Mouse (Mus musculus): ENCODE data around the gene Tfap2e. TPM values are rescaled to one million over a fixed set of nuclear protein-coding genes. Genes with fewer than 3 reads are reported as not detected.

Gene Tfap2e
- polyA plus RNA-seq, 1 experiment from 2014 or later, result 2.0 TPM

DNA sequence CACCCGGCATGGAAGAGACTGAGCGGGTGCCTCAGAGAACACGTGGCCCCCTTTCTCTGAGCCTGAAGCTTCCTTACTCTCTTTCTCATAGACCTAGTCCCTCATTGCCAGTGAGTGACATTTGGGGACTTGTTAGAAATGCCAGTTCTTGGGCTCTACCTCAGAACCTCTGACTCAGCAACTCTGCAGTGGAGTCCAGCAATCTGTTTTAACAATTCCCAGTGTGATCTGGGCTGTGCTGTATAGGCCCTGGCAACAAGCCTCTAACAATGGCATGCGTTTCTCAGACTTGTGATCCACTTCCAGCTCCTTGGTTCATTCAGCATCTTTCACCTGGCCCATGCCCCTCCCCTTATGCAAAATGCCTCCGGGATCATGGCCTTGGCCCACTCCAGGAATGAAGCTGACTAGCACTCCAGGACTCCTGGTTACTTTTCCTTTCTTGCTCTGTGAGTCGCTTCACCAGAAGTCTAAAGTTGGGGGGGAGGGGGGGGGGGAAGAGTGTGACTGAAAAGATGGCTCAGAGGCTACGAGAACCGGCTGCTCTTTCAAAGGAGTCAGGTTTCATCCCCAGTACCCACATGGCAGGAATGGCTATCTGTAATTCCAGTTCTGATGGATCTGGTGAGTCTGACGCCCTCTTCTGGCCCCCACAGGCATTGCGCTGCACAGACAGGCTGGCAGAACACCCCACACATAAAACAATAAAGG lies 4.1 kb upstream of the Tfap2e start:
- Histone ChIP-seq H3K9ac (replicated peaks; ENCODE audit: low read length) (no peak overlapping the region), H3K36me3 (ENCODE audit: control insufficient read depth, insufficient read depth, low read length) (peaks cover 17% of the 10 kb centered on the region), H3K4me3 (replicated peaks; ENCODE audit: low read depth, low read length) (no peak overlapping the region), H3K4me2 (ENCODE audit: low read length) (no peak overlapping the region), H3K27ac (replicated peaks; ENCODE audit: low read depth, low read length) (no peak overlapping the region), H3K4me1 (ENCODE audit: control insufficient read depth, insufficient read depth, low read length) (no peaks in the 10 kb centered on the region), H3K9me3 (ENCODE audit: control insufficient read depth, low read length) (no peaks in the 10 kb centered on the region), H3K27me3 (ENCODE audit: control insufficient read depth, insufficient read depth, low read length) (peaks cover 84% of the 10 kb centered on the region)
- no peak for DNase-seq
- 14% methylated on average over 10 of the region's 10 CpGs for WGBS
- ATAC-seq (ENCODE audit: low FRiP score, low TSS enrichment), result no peak

- DNase-seq (peak; percentile 28), ATAC-seq (ENCODE audit: low FRiP score, low TSS enrichment) (no peak)
- 2% methylated on average over 61 of the region's 62 CpGs for WGBS
These were observed 549 bp downstream of the Tfap2e start for GRCm38 (mm10) chr4:126735382-126736000.

DNA sequence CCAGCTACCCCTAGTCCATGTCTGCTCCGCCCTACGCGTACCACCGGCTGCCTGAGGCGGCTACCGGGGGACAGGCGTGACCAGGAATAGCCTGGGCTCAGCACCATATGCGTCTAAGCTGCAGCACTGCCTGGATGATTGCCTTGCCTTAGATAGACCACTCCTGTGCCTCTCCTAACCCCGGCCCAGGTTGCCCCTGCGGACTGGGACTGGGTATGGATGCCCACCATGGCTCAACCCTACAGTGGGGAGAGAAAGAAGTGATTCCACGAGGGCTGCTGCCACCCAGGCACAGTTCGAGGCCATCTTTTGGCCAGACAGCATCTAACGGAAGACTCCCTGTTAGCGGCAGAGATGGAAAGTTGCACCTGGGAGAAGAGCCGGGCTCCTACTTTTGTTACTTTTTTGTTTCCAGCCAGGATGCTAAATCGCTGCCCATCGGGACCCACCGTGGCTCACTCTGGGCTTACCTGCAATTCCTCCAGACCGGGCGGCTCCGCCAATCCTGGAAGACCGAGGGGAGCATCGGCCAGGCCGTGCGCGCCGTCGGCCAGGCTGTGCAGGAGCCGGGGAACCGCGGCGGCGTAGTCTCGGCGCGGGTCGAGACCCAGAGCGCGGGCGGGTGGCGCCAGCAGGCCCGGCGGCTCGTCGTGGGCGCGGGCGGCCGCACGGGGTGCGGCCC lies 1.2 kb downstream of the Tfap2e start:
- H3K9ac ChIP-seq (replicated peaks; ENCODE audit: low read length), result no peak overlapping the region; the same call in 1 of the 2 replicates
- WGBS, result 4% methylated on average over 51 of the region's 51 CpGs
- DNase-seq, result peak; percentile 18

More at GRCm38 (mm10) chr4:126735382-126736000, 549 bp downstream of the Tfap2e start:
- peak overlapping the region; percentile 43 for H3K4me2 ChIP-seq (ENCODE audit: low read length)
- H3K4me1 ChIP-seq (ENCODE audit: control insufficient read depth, insufficient read depth, low read length), result no peaks in the 10 kb centered on the region
- H3K4me3 ChIP-seq (replicated peaks; ENCODE audit: low read depth, low read length), result peak overlapping the region; percentile 28
- no peaks in the 10 kb centered on the region for H3K9me3 ChIP-seq (ENCODE audit: control insufficient read depth, low read length)
- no peaks in the 10 kb centered on the region for H3K36me3 ChIP-seq (ENCODE audit: control insufficient read depth, insufficient read depth, low read length)
- H3K27ac ChIP-seq (replicated peaks; ENCODE audit: low read depth, low read length), result no peak overlapping the region
- H3K27me3 ChIP-seq (ENCODE audit: control insufficient read depth, insufficient read depth, low read length), result peaks cover 96% of the 10 kb centered on the region
- no peak overlapping the region for H3K9ac ChIP-seq (replicated peaks; ENCODE audit: low read length)

DNA sequence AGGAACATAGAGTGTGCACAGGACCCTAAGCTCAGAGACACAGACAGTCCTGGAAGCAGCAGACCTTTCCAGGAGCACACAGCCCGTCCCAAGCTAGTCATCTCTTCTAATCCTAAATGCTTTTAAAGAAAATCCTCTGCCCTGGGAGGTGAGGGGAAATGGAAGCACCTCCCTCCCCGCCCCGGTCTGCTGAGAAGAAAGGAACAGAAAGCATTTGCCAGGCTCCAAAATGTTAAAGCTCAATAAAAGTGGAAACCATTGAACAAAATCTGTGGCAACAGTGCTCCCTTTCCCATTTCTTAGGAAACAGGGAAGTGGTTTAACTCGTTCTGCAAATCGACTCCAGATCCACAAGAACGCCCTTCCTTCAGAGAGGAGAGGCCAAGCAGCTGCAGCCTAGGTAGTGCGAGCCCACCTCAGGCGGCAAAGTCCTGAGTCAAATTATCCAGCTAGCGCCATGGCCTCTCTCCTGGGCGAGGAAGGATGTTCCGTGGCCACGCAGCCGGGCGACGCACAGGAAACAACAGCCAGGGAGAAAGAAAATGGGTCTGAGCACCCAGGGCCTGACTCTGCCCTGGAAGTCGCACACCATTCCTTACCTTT lies 1.9 kb downstream of the Tfap2e start:
- H3K4me2 ChIP-seq (ENCODE audit: low read length), result peak overlapping the region; percentile 43; the same call in 1 of the 2 replicates

More for the DNA sequence above, 1.2 kb downstream of the Tfap2e start:
- Histone ChIP-seq H3K4me2 (ENCODE audit: low read length) (peak overlapping the region; percentile 43), H3K36me3 (ENCODE audit: control insufficient read depth, insufficient read depth, low read length) (no peaks in the 10 kb centered on the region), H3K9me3 (ENCODE audit: control insufficient read depth, low read length) (no peaks in the 10 kb centered on the region), H3K4me3 (replicated peaks; ENCODE audit: low read depth, low read length) (peak overlapping the region; percentile 28), H3K27me3 (ENCODE audit: control insufficient read depth, insufficient read depth, low read length) (peaks cover 99% of the 10 kb centered on the region), H3K27ac (replicated peaks; ENCODE audit: low read depth, low read length) (no peak overlapping the region), H3K4me1 (ENCODE audit: control insufficient read depth, insufficient read depth, low read length) (no peaks in the 10 kb centered on the region)
- ATAC-seq (ENCODE audit: low FRiP score, low TSS enrichment), result no peak

DNA sequence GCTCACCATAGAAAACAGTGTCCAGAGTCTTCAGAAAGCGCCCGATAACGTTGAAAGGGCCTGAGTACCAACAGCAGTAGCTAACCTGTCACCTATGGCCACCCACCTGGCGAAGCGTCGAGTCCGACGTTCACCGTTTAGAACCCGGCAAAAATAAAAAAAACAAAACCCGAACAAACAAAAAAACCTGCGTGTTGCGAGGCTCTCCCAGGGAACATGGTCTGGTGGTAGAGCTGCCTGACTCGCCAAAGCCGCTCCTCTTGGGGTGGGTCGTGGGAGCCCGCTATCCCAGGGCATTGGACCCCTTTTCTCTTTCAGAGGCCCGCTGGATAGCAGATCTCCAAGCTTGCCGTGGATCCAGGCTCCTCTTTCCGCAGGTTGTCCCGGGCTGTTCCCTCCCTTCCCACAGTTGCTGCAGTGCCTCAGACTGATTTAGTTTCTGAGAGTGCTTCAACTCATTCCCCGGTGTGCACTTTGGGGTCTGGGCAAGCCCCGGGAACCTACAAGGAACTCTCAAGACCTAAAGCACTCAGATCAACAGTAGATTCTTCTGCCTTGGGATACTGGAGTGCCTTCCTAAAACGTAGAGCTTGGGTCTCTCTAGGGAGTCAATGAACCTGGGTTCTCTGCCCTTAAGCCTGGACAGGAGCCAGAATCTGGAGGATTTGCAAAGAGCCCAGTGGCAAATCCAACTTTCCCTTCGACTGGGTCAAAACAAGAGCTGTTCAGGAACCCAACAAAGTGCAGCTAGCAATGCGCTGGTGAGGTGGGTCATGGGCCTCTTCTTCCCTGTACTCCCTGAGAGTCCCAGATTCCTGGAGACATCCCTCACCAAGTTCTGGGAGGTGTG lies 3.3 kb downstream of the Tfap2e start:
- no peaks in the 10 kb centered on the region for H3K4me1 ChIP-seq (ENCODE audit: control insufficient read depth, insufficient read depth, low read length)
- H3K9ac ChIP-seq (replicated peaks; ENCODE audit: low read length), result no peak overlapping the region; the same call in 1 of the 2 replicates
- H3K27me3 ChIP-seq (ENCODE audit: control insufficient read depth, insufficient read depth, low read length), result peaks cover 80% of the 10 kb centered on the region
- H3K9me3 ChIP-seq (ENCODE audit: control insufficient read depth, low read length), result no peaks in the 10 kb centered on the region
- ATAC-seq (ENCODE audit: low FRiP score, low TSS enrichment), result no peak
- no peaks in the 10 kb centered on the region for H3K36me3 ChIP-seq (ENCODE audit: control insufficient read depth, insufficient read depth, low read length)
- no peak overlapping the region for H3K27ac ChIP-seq (replicated peaks; ENCODE audit: low read depth, low read length)
- peak overlapping the region; percentile 41 for H3K4me2 ChIP-seq (ENCODE audit: low read length)
- 3% methylated on average over 26 of the region's 26 CpGs for WGBS
- peak; percentile 17 for DNase-seq
- H3K4me3 ChIP-seq (replicated peaks; ENCODE audit: low read depth, low read length), result peak overlapping the region; percentile 19

More for the DNA sequence above, 1.9 kb downstream of the Tfap2e start:
- 3% methylated on average over 16 of the region's 16 CpGs for WGBS
- H3K36me3 ChIP-seq (ENCODE audit: control insufficient read depth, insufficient read depth, low read length), result no peaks in the 10 kb centered on the region
- no peak for ATAC-seq (ENCODE audit: low FRiP score, low TSS enrichment)
- H3K4me3 ChIP-seq (replicated peaks; ENCODE audit: low read depth, low read length), result peak overlapping the region; percentile 28; the same call in 1 of the 2 replicates
- peak; percentile 13 for DNase-seq
- no peak overlapping the region for H3K27ac ChIP-seq (replicated peaks; ENCODE audit: low read depth, low read length)
- peaks cover 94% of the 10 kb centered on the region for H3K27me3 ChIP-seq (ENCODE audit: control insufficient read depth, insufficient read depth, low read length)
- H3K9me3 ChIP-seq (ENCODE audit: control insufficient read depth, low read length), result no peaks in the 10 kb centered on the region
- H3K9ac ChIP-seq (replicated peaks; ENCODE audit: low read length), result no peak overlapping the region
- H3K4me1 ChIP-seq (ENCODE audit: control insufficient read depth, insufficient read depth, low read length), result no peaks in the 10 kb centered on the region

GRCm38 (mm10) chr4:126732111-126732510 lies 3.9 kb downstream of the Tfap2e start:
- 4% methylated on average over 18 of the region's 18 CpGs for WGBS
- ATAC-seq (ENCODE audit: low FRiP score, low TSS enrichment) (no peak), DNase-seq (no peak)
- H3K9me3 ChIP-seq (ENCODE audit: control insufficient read depth, low read length), result no peaks in the 10 kb centered on the region
- no peaks in the 10 kb centered on the region for H3K4me1 ChIP-seq (ENCODE audit: control insufficient read depth, insufficient read depth, low read length)
- H3K4me3 ChIP-seq (replicated peaks; ENCODE audit: low read depth, low read length), result peak overlapping the region; percentile 19
- H3K27me3 ChIP-seq (ENCODE audit: control insufficient read depth, insufficient read depth, low read length), result peaks cover 74% of the 10 kb centered on the region
- H3K9ac ChIP-seq (replicated peaks; ENCODE audit: low read length), result no peak overlapping the region; the same call in 1 of the 2 replicates
- peak overlapping the region; percentile 41 for H3K4me2 ChIP-seq (ENCODE audit: low read length)
- H3K36me3 ChIP-seq (ENCODE audit: control insufficient read depth, insufficient read depth, low read length), result no peaks in the 10 kb centered on the region
- H3K27ac ChIP-seq (replicated peaks; ENCODE audit: low read depth, low read length), result no peak overlapping the region

GRCm38 (mm10) chr4:126707439-126707826 lies 28.6 kb downstream of the Tfap2e start:
- Histone ChIP-seq H3K4me2 (ENCODE audit: low read length) (no peak overlapping the region), H3K9me3 (ENCODE audit: control insufficient read depth, low read length) (no peaks in the 10 kb centered on the region), H3K27ac (replicated peaks; ENCODE audit: low read depth, low read length) (peak overlapping the region; percentile 15; the same call in 1 of the 2 replicates), H3K27me3 (ENCODE audit: control insufficient read depth, insufficient read depth, low read length) (no peaks in the 10 kb centered on the region), H3K36me3 (ENCODE audit: control insufficient read depth, insufficient read depth, low read length) (peaks cover 68% of the 10 kb centered on the region), H3K4me3 (replicated peaks; ENCODE audit: low read depth, low read length) (no peak overlapping the region), H3K4me1 (ENCODE audit: control insufficient read depth, insufficient read depth, low read length) (peaks cover 9% of the 10 kb centered on the region; the same call in 1 of the 2 replicates), H3K9ac (replicated peaks; ENCODE audit: low read length) (no peak overlapping the region)
- ATAC-seq (ENCODE audit: low FRiP score, low TSS enrichment) (no peak), DNase-seq (no peak)
- WGBS, result 19% methylated on average over 5 of the region's 5 CpGs
